Mouse (Mus musculus) thymus, adult 2 months (tissue): ENCODE measurements around the gene Prcd. TPM values are rescaled to one million over a fixed set of nuclear protein-coding genes. Genes with fewer than 3 reads are reported as not detected.
"Not testable (repeated sequence)": the region's sequence is repeated elsewhere in the genome, so short reads cannot be mapped to it uniquely, and the experiment has no call there.

Experiments
- DNase-seq: peaks from one replicate; pipeline ENCODE4 v3.0.0; 2021
- H3K27ac ChIP-seq: fragments of 200-500 bp; 2 replicates; pipeline ENCODE4 v1.5.1; 2012; ENCODE audit warnings: low read length, control low read depth; ENCODE audit not compliant: control insufficient read depth, insufficient read depth
- H3K27me3 ChIP-seq: fragments of 200-500 bp; 2 replicates; pipeline ENCODE4 v1.6.1; 2012; ENCODE audit warnings: mild to moderate bottlenecking, low read length, moderate library complexity, mixed read lengths; ENCODE audit not compliant: control insufficient read depth, insufficient read depth
- H3K36me3 ChIP-seq: fragments of 200-500 bp; 2 replicates; pipeline ENCODE4 v1.6.1; 2012; ENCODE audit warnings: mild to moderate bottlenecking, low read length, moderate library complexity; ENCODE audit not compliant: control insufficient read depth, insufficient read depth
- H3K4me1 ChIP-seq: fragments of 200-500 bp; replicated peaks from 2 replicates; pipeline ENCODE4 v1.6.1; 2012; ENCODE audit warnings: low read length; ENCODE audit not compliant: control insufficient read depth, insufficient read depth
- H3K4me3 ChIP-seq: fragments of 200-500 bp; 2 replicates; pipeline ENCODE4 v1.5.1; 2012; ENCODE audit warnings: mild to moderate bottlenecking, low read length, control low read depth, moderate library complexity; ENCODE audit not compliant: control insufficient read depth, insufficient read depth
- CTCF ChIP-seq: fragments of 200-500 bp; IDR thresholded peaks from 2 replicates; pipeline ENCODE4 v1.5.1; 2012; ENCODE audit warnings: mild to moderate bottlenecking, control low read depth, low read length, moderate library complexity, borderline replicate concordance; ENCODE audit not compliant: control insufficient read depth, poor library complexity, insufficient read depth; ENCODE audit errors: extremely low read depth
- POLR2A ChIP-seq: fragments of 200-500 bp; IDR thresholded peaks from 2 replicates; pipeline ENCODE4 v1.6.1; 2012; ENCODE audit warnings: mild to moderate bottlenecking, low read length, control low read depth, moderate library complexity; ENCODE audit not compliant: control insufficient read depth, poor library complexity, insufficient read depth; ENCODE audit errors: extremely low read depth
- WGBS: fragments of 180-500 bp; shearing (Covaris S2); methylation state at CpG from one replicate; pipeline ENCODE4 v1.1.7; 2018; 5-methylcytosine and 5-hydroxymethylcytosine counted together
- polyA plus RNA-seq: library from polyadenylated mRNA; depleted of rRNA; stranded (reverse); fragments of >200 nt; gene quantifications from 2 replicates; pipeline ENCODE4 v1.2.3, GENCODE M21; 2012

Prcd gene
- polyA plus RNA-seq, 1 experiment: 0.97 TPM

DNA sequence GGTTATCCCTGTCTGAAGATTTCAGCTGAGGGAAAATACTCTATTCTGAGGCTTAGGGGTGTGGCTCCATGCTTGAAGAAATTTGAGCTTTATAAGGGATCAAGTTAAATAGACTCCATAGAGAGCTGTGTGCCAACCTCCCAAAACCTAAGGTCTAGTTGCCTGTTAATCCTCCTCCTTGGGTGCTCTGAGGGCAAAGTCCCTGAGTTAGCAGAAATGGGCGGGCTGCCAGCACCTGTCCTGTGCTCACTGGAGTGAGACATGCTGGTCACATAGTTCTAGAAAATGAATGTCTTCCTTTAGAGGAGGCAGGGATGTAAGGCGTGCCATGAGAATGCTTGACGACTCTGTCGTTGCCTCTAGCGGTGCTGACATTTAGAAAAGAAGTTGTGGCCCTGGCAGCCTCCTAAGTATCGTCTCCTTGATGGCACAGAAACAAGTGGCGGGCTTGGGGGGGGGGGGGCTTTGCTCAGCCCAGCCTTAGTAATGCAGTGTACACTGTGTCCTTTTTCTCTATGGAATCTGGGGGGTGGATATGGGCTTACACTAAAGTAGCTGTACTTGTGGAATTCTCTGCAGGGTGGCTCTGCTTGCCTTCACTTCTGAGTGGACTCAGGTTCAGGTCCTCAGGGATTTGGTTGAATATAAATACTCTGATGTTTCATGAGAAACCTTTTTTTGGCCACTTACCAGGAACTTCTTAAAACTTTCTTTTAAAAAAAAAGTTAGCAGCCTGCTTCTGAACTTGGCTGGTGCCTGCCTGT, 21.5 kb downstream of the Prcd start:
- H3K4me3 ChIP-seq: no peak overlapping the region
- no peaks in the 10 kb centered on the region for H3K27me3 ChIP-seq
- no peak for TF ChIP-seq POLR2A
- no peak for TF ChIP-seq CTCF
- no peak overlapping the region for H3K27ac ChIP-seq
- H3K4me1 ChIP-seq: peaks cover 11% of the 10 kb centered on the region
- no peak for DNase-seq
- H3K36me3 ChIP-seq: peaks cover 36% of the 10 kb centered on the region
- WGBS: 91% methylated on average over 7 of the region's 7 CpGs

DNA sequence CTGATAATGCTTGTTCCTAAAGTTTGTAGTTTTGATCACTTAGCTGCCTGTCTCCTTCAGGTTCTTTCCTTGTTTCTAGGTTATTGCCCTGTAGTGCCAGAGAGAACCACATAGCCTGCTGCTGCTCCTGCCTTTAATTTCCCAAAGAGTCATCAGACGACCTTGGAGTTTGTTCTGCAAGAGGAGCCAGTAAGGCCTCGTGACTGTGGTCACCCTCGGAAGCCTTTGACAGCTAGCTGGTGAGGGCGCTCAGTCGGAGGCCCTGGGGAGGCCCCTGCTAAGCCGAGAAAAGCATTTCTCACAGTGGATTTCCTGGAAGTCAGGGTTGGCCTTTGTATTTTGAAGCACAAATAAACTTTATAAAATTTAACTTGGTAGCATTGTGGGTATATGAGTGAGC, 22.1 kb downstream of the Prcd start:
- not testable (repeated sequence) for H3K27me3 ChIP-seq, H3K4me3 ChIP-seq, DNase-seq, H3K27ac ChIP-seq
- 87% methylated on average over 6 of the region's 6 CpGs for WGBS
- Histone ChIP-seq H3K36me3 (peaks cover 36% of the 10 kb centered on the region), H3K4me1 (peaks cover 11% of the 10 kb centered on the region)

DNA sequence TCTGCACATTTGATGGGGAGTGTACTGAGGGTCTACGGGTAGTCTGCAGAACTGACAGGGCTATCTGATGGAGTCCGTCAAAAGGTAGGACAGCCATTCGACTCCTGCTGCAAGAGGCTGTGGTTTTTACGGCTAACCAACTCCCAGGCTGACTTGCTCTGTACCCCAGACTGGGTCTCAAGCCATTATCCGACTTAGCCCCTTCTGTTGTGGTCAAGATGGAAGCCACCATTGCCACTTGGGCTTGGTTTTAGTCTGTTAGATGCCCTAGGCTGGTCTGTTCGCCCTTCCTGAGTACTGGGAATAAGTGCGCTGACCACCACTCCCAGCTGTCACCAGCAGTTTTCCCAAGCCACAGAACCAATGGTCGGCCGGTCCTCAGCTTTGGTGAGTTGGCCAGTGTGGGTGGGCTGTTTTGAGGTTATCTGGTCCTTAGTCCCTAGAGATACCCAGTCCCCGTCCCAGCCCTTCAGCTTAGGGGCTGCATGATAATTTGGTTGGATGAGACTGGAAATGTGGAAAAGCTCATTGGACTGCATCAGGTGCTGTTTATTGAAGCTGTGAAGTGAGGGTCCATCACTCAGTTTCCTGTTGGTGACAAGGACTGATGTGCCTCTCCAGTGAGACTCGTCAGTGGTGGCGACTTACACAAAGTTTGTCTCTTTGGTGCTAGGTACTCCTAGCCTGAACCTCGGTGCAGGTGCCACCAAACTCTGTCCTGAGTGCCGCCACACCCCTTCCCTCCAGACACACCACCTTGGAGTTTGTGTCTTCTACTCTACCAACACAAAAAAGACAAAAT, 23.0 kb downstream of the Prcd start:
- H3K4me3 ChIP-seq: no peak overlapping the region
- DNase-seq: no peak
- H3K4me1 ChIP-seq: peaks cover 8% of the 10 kb centered on the region
- WGBS: 89% methylated on average over 14 of the region's 14 CpGs
- peaks cover 36% of the 10 kb centered on the region for H3K36me3 ChIP-seq
- H3K27me3 ChIP-seq: no peaks in the 10 kb centered on the region
- no peak overlapping the region for H3K27ac ChIP-seq
- TF ChIP-seq POLR2A (no peak), CTCF (no peak)

DNA sequence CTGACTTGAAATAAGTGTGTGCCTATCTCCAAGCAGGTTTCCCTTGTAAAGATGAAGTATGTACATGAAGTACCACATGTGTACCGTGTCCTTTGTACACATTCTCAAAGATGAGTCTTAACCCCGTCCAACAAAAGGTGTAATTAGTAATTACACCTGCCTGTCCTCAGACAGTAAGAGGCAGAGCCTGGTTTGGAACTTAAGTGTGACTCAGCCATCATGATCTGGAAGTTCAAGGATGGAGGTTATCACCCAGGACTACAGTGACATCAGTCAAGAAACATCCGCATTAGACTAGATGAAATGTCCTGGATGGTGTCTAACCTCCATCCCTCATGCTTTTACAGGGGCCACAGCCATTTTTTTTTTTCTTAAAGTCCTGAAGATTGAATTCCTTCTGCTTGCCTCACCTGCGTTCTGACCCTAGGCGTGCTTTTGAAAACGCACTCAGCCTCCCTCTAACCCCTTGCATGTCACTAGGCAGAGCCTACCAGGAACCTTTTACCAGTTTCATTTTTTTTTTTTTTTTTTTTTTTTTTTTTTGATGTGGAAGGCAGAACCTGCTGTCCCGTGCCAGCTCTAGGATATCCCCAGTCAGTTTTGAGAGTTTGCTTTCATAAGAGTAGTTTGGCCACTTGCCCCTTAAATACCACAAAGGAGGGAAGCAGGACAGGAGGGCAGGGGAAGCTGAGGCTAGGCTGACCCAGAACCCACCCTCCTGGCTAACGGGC, 24.5 kb downstream of the Prcd start:
- 89% methylated on average over 8 of the region's 8 CpGs for WGBS
- no peak overlapping the region for H3K4me3 ChIP-seq
- H3K27me3 ChIP-seq: no peaks in the 10 kb centered on the region
- H3K4me1 ChIP-seq: no peaks in the 10 kb centered on the region
- TF ChIP-seq POLR2A (no peak), CTCF (no peak)
- DNase-seq: no peak
- no peak overlapping the region for H3K27ac ChIP-seq
- H3K36me3 ChIP-seq: peaks cover 36% of the 10 kb centered on the region

DNA sequence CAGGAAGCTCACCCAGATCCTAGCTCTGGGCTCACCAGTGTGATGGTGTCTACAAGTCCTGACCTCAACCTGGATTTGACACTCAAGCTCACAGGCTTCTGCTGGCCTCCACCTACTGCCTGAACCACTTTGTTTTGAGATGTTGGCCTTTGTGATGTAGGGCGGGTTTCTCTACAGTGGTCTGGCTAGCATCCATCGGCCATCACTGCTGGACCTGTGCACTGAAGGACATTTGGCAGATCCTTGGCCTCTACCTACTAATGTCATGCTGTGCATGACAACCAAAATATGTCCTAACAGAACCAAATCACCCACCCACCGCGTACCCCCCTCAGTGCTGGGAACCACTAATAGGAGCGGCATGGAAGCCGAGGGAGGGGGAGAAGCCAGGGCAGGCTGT, 25.8 kb downstream of the Prcd start:
- no peaks in the 10 kb centered on the region for H3K27me3 ChIP-seq
- DNase-seq: no peak
- H3K4me1 ChIP-seq: no peaks in the 10 kb centered on the region
- H3K27ac ChIP-seq: no peak overlapping the region
- 94% methylated on average over 6 of the region's 6 CpGs for WGBS
- TF ChIP-seq CTCF (no peak), POLR2A (no peak)
- no peak overlapping the region for H3K4me3 ChIP-seq
- peaks cover 27% of the 10 kb centered on the region for H3K36me3 ChIP-seq

DNA sequence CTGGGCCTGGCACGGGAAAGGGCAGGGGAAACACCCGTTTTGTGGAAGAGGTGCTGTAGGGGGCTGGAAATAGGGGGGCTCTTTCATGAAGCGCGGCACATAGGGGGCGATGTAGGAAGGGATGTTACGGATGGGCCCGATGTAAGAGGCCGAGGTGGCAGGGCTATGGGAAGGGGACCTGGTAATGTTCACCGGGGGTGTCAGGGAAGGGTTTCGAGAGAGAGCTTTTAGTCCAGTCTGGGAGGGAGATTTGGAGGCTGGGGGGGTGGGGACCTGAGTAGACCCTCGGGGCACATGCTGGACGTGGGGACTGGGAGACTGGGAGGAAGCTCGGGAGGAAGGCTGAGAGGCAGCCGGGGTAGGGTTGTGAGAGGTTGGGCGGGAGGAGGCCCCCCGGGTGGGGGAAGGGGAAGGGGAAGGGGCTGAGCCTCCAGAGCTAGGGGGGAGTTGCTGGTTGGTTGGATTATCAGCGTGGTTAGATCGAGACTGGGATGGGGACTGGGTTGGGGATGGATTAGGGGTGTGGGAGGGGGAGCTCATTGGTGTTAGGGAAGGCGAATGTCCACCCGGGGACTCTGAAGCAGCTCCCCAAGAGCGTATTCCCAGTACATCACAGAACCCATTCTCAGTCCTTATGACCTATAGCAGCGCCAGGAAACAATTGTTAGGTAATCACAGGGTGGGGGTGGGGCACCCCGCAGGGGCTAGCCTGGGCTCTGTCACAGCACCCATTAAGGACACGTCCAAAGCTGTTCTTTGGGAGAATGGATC, 27.2 kb downstream of the Prcd start:
- H3K27ac ChIP-seq: no peak overlapping the region
- H3K27me3 ChIP-seq: no peaks in the 10 kb centered on the region
- no peak for DNase-seq
- no peak for TF ChIP-seq POLR2A
- no peak for TF ChIP-seq CTCF
- WGBS: 94% methylated on average over 24 of the region's 24 CpGs
- H3K36me3 ChIP-seq: peaks cover 16% of the 10 kb centered on the region
- H3K4me3 ChIP-seq: no peak overlapping the region
- no peaks in the 10 kb centered on the region for H3K4me1 ChIP-seq
